Mouse (Mus musculus) forebrain, embryonic 16.5 days (tissue): ENCODE data around the gene A730015C16Rik. TPM values are rescaled to one million over a fixed set of nuclear protein-coding genes. Genes with fewer than 3 reads are reported as not detected.

Experiments
- ATAC-seq: fragments of 200-750 bp; cut with Nextera tagmentation; 2 replicates; pipeline ENCODE4 v1.8.0; 2017; ENCODE audit warnings: mild to moderate bottlenecking, moderate library complexity
- H3K27ac ChIP-seq: fragments of 300-500 bp; sonication (generic); 2 replicates; pipeline ENCODE4 v1.5.1; 2014; ENCODE audit warnings: low read length, control low read depth
- H3K27me3 ChIP-seq: fragments of 300-500 bp; sonication (generic); replicated peaks from 2 replicates; pipeline ENCODE4 v1.6.1; 2014; ENCODE audit warnings: low read length; ENCODE audit not compliant: control insufficient read depth, insufficient read depth
- H3K36me3 ChIP-seq: fragments of 300-500 bp; sonication (generic); 2 replicates; pipeline ENCODE4 v1.6.1; 2014; ENCODE audit not compliant: control insufficient read depth, insufficient read depth
- H3K4me1 ChIP-seq: fragments of 300-500 bp; sonication (generic); replicated peaks from 2 replicates; pipeline ENCODE4 v1.6.1; 2014; ENCODE audit warnings: low read length; ENCODE audit not compliant: control insufficient read depth, insufficient read depth
- H3K4me2 ChIP-seq: fragments of 300-500 bp; sonication (generic); 2 replicates; pipeline ENCODE4 v1.6.1; 2014; ENCODE audit warnings: mild to moderate bottlenecking, low read length, control low read depth
- H3K4me3 ChIP-seq: fragments of 300-500 bp; sonication (generic); replicated peaks from 2 replicates; pipeline ENCODE4 v1.5.1; 2014; ENCODE audit warnings: mild to moderate bottlenecking, low read length, control low read depth
- H3K9ac ChIP-seq: fragments of 300-500 bp; sonication (generic); replicated peaks from 2 replicates; pipeline ENCODE4 v1.6.1; 2014; ENCODE audit warnings: low read depth, low read length, control low read depth
- H3K9me3 ChIP-seq: fragments of 300-500 bp; sonication (generic); 2 replicates; pipeline ENCODE4 v1.6.1; 2016; ENCODE audit warnings: low read length; ENCODE audit not compliant: control insufficient read depth
- WGBS: fragments of 180-500 bp; shearing (Covaris S2); extraction: QIAGEN DNeasy Blood & Tissue Kit; methylation state at CpG from one replicate; pipeline ENCODE4 v1.1.7; 2014; 5-methylcytosine and 5-hydroxymethylcytosine counted together
- polyA plus RNA-seq: library from polyadenylated mRNA; unstranded; fragments of >200 nt; fragmentation: Nextera tagmentation; extraction: Ambion mirVana; gene quantifications from 2 replicates; pipeline ENCODE4 v1.2.1, GENCODE M21; 2015

The A730015C16Rik gene
- polyA plus RNA-seq = 0.78 and 2.0 TPM in 2 replicates

- Histone ChIP-seq H3K9me3 (no peaks in the 10 kb centered on the region), H3K4me3 (peak within 1 kb of the TSS; percentile 93), H3K27me3 (no peaks in the 10 kb centered on the region), H3K36me3 (no peaks in the 10 kb centered on the region), H3K4me1 (peaks cover 21% of the 10 kb centered on the region), H3K4me2 (peak within 1 kb of the TSS; percentile 93), H3K27ac (peak within 1 kb of the TSS; percentile 79), H3K9ac (peak within 1 kb of the TSS; percentile 75)
- ATAC-seq = peak; percentile 7; the same call in 1 of the 2 replicates
- WGBS = 13% methylated on average over 20 of the region's 20 CpGs
Observed at GRCm38 (mm10) chr4:108848505-108848848, at the start of gene A730015C16Rik. Gene A730015C16Rik (minus strand): TSS chr4:108848619.

GRCm38 (mm10) chr4:108890876-108891275 lies 42.5 kb upstream of the A730015C16Rik start:
- ATAC-seq = no peak
- Histone ChIP-seq H3K27me3 (no peaks in the 10 kb centered on the region), H3K9me3 (no peaks in the 10 kb centered on the region), H3K4me3 (no peak overlapping the region), H3K4me1 (no peaks in the 10 kb centered on the region), H3K9ac (no peak overlapping the region), H3K4me2 (no peak overlapping the region), H3K27ac (no peak overlapping the region), H3K36me3 (no peaks in the 10 kb centered on the region)
- WGBS = 67% methylated on average over 6 of the region's 6 CpGs

GRCm38 (mm10) chr4:108887456-108887855 lies 39.0 kb upstream of the A730015C16Rik start:
- H3K4me2 ChIP-seq = no peak overlapping the region
- no peaks in the 10 kb centered on the region for H3K4me1 ChIP-seq
- H3K9me3 ChIP-seq = no peaks in the 10 kb centered on the region
- H3K4me3 ChIP-seq = no peak overlapping the region
- no peak overlapping the region for H3K27ac ChIP-seq
- ATAC-seq = no peak
- 88% methylated on average over 4 of the region's 4 CpGs for WGBS
- H3K9ac ChIP-seq = no peak overlapping the region
- H3K27me3 ChIP-seq = no peaks in the 10 kb centered on the region
- no peaks in the 10 kb centered on the region for H3K36me3 ChIP-seq

- peaks cover 5% of the 10 kb centered on the region for H3K4me1 ChIP-seq
- WGBS = 64% methylated on average over 13 of the region's 13 CpGs
- H3K9me3 ChIP-seq = no peaks in the 10 kb centered on the region
- H3K27ac ChIP-seq = no peak overlapping the region
- no peak overlapping the region for H3K9ac ChIP-seq
- no peak overlapping the region for H3K4me2 ChIP-seq
- no peaks in the 10 kb centered on the region for H3K36me3 ChIP-seq
- no peak for ATAC-seq
- no peaks in the 10 kb centered on the region for H3K27me3 ChIP-seq
- no peak overlapping the region for H3K4me3 ChIP-seq
Observed at GRCm38 (mm10) chr4:108883815-108884214, 35.4 kb upstream of the A730015C16Rik start.

- peak within 1 kb of the TSS; percentile 62 for H3K4me3 ChIP-seq
- H3K9me3 ChIP-seq = no peaks in the 10 kb centered on the region
- peak within 1 kb of the TSS; percentile 94 for H3K4me2 ChIP-seq
- H3K27ac ChIP-seq = peak within 1 kb of the TSS; percentile 42
- peaks cover 5% of the 10 kb centered on the region for H3K4me1 ChIP-seq
- no peaks in the 10 kb centered on the region for H3K27me3 ChIP-seq
- peak within 1 kb of the TSS; percentile 79 for H3K9ac ChIP-seq
- peak; percentile 95 for ATAC-seq
- no peaks in the 10 kb centered on the region for H3K36me3 ChIP-seq
- WGBS = under 1% methylated on average over 46 of the region's 46 CpGs
Observed at GRCm38 (mm10) chr4:108878963-108879822, 30.8 kb upstream of the A730015C16Rik start, which contains the start of gene Rab3b. Gene Rab3b (plus strand): TSS chr4:108879063.

- Histone ChIP-seq H3K9ac (no peak overlapping the region), H3K4me3 (no peak overlapping the region), H3K36me3 (no peaks in the 10 kb centered on the region), H3K9me3 (no peaks in the 10 kb centered on the region), H3K27ac (no peak overlapping the region), H3K4me1 (peaks cover 5% of the 10 kb centered on the region), H3K4me2 (no peak overlapping the region), H3K27me3 (no peaks in the 10 kb centered on the region)
- whole genome bisulfite sequencing = 84% methylated on average over 6 of the region's 6 CpGs
- ATAC-seq = no peak
Observed at GRCm38 (mm10) chr4:108877901-108878300, 29.5 kb upstream of the A730015C16Rik start.

GRCm38 (mm10) chr4:108873746-108874145 lies 25.3 kb upstream of the A730015C16Rik start:
- no peak for ATAC-seq
- no peak overlapping the region for H3K27ac ChIP-seq
- no peaks in the 10 kb centered on the region for H3K4me1 ChIP-seq
- no peaks in the 10 kb centered on the region for H3K9me3 ChIP-seq
- 88% methylated on average over 5 of the region's 5 CpGs for WGBS
- H3K27me3 ChIP-seq = no peaks in the 10 kb centered on the region
- H3K9ac ChIP-seq = no peak overlapping the region
- no peaks in the 10 kb centered on the region for H3K36me3 ChIP-seq
- no peak overlapping the region for H3K4me3 ChIP-seq
- H3K4me2 ChIP-seq = no peak overlapping the region

- Histone ChIP-seq H3K4me2 (no peak overlapping the region), H3K9ac (no peak overlapping the region), H3K27ac (no peak overlapping the region), H3K4me3 (no peak overlapping the region), H3K9me3 (no peaks in the 10 kb centered on the region), H3K36me3 (no peaks in the 10 kb centered on the region), H3K27me3 (no peaks in the 10 kb centered on the region), H3K4me1 (no peaks in the 10 kb centered on the region)
- 36% methylated on average over 10 of the region's 10 CpGs for WGBS
- peak; percentile 83 for ATAC-seq
Observed at GRCm38 (mm10) chr4:108869730-108870374, 21.4 kb upstream of the A730015C16Rik start.

- no peak for ATAC-seq
Observed at GRCm38 (mm10) chr4:108866806-108867205, 18.4 kb upstream of the A730015C16Rik start.

More at GRCm38 (mm10) chr4:108866806-108867205, 18.4 kb upstream of the A730015C16Rik start:
- H3K4me3 ChIP-seq = no peak overlapping the region
- no peaks in the 10 kb centered on the region for H3K27me3 ChIP-seq
- no peaks in the 10 kb centered on the region for H3K4me1 ChIP-seq
- WGBS = 86% methylated on average over 7 of the region's 7 CpGs
- no peak overlapping the region for H3K27ac ChIP-seq
- H3K4me2 ChIP-seq = no peak overlapping the region
- H3K36me3 ChIP-seq = peaks cover 10% of the 10 kb centered on the region; the same call in 1 of the 2 replicates
- no peaks in the 10 kb centered on the region for H3K9me3 ChIP-seq
- no peak overlapping the region for H3K9ac ChIP-seq
